Mouse (Mus musculus) liver, embryonic 14.5 days (tissue): ENCODE data around the gene Havcr1. TPM values are rescaled to one million over a fixed set of nuclear protein-coding genes. Genes with fewer than 3 reads are reported as not detected.
"Not testable (repeated sequence)": the region's sequence is repeated elsewhere in the genome, so short reads cannot be mapped to it uniquely, and the experiment has no call there.

Experiments used
- ATAC-seq: fragments of 200-750 bp; cut with Nextera tagmentation; 2 replicates; pipeline ENCODE4 v1.8.0; 2017; ENCODE audit warnings: moderate number of reproducible peaks, mild to moderate bottlenecking, moderate library complexity; ENCODE audit not compliant: insufficient read depth
- DNase-seq, 3 experiments: peaks; one replicate each; pipeline ENCODE4 v3.0.0-alpha.2; 2012 to 2013; ENCODE audit warnings: low read depth in 3 of 3, low spot score in 3 of 3
- H3K27ac ChIP-seq: fragments of 300-500 bp; sonication (generic); 2 replicates; pipeline ENCODE4 v1.5.1; 2014; ENCODE audit warnings: moderate library complexity, mild to moderate bottlenecking, control low read depth, inconsistent platforms
- H3K27me3 ChIP-seq: fragments of 300-500 bp; sonication (generic); 2 replicates; pipeline ENCODE4 v1.6.1; 2014; ENCODE audit warnings: mild to moderate bottlenecking, low read length, moderate library complexity; ENCODE audit not compliant: control insufficient read depth, insufficient read depth
- H3K36me3 ChIP-seq: fragments of 300-500 bp; sonication (generic); replicated peaks from 2 replicates; pipeline ENCODE4 v1.6.1; 2014; ENCODE audit warnings: low read depth; ENCODE audit not compliant: control insufficient read depth, insufficient read depth
- H3K4me1 ChIP-seq, 2 experiments: fragments of 200-500 bp in 1 of 2; fragments of 300-500 bp in 1 of 2; sonication (generic) in 1 of 2; replicated peaks; 2 replicates each; pipeline ENCODE4 v1.6.1; 2012 to 2014; ENCODE audit warnings: antibody characterized with exemption in 1 of 2, inconsistent platforms in 1 of 2, low read length in 1 of 2; ENCODE audit not compliant: control insufficient read depth in 2 of 2, insufficient read depth in 2 of 2
- H3K4me2 ChIP-seq: fragments of 300-500 bp; sonication (generic); 2 replicates; pipeline ENCODE4 v1.6.1; 2014; ENCODE audit warnings: low read depth, mild to moderate bottlenecking, control low read depth, moderate library complexity
- H3K4me3 ChIP-seq, 2 experiments: fragments of 200-500 bp in 1 of 2; fragments of 300-500 bp in 1 of 2; sonication (generic) in 1 of 2; 2 replicates each; pipeline ENCODE4 v1.5.1; 2012 to 2014; ENCODE audit warnings: low read depth in 2 of 2, low read length in 2 of 2, mild to moderate bottlenecking in 2 of 2, control low read depth in 1 of 2, inconsistent platforms in 1 of 2, moderate library complexity in 1 of 2; ENCODE audit not compliant: insufficient read depth in 1 of 2
- H3K9ac ChIP-seq: fragments of 300-500 bp; sonication (generic); replicated peaks from 2 replicates; pipeline ENCODE4 v1.6.1; 2014; ENCODE audit warnings: mild to moderate bottlenecking, control low read depth, moderate library complexity
- H3K9me3 ChIP-seq: fragments of 300-500 bp; sonication (generic); 2 replicates; pipeline ENCODE4 v1.6.1; 2016; ENCODE audit warnings: low read length, mixed read lengths; ENCODE audit not compliant: control insufficient read depth
- CTCF ChIP-seq: IDR thresholded peaks from 2 replicates; pipeline ENCODE4 v1.5.1; 2016; ENCODE audit warnings: antibody characterized with exemption, low read depth, control low read depth
- EP300 ChIP-seq: IDR thresholded peaks from 2 replicates; pipeline ENCODE4 v1.6.1; 2016; ENCODE audit warnings: antibody characterized with exemption, low read depth
- WGBS: fragments of 180-500 bp; shearing (Covaris S2); extraction: QIAGEN DNeasy Blood & Tissue Kit; methylation state at CpG from one replicate; pipeline ENCODE4 v1.1.7; 2014; ENCODE audit not compliant: insufficient replicate concordance; 5-methylcytosine and 5-hydroxymethylcytosine counted together
- polyA plus RNA-seq, 2 experiments: library from polyadenylated mRNA; depleted of rRNA in 1 of 2; stranded (reverse) in 1 of 2; unstranded in 1 of 2; fragments of >200 nt; fragmentation: Nextera tagmentation in 1 of 2; extraction: Ambion mirVana in 1 of 2; gene quantifications; 2 replicates each; pipeline versions ENCODE4 v1.2.1 to v1.2.3; 2012 to 2014

Havcr1 gene
- polyA plus RNA-seq, 2 experiments: not detected

DNA sequence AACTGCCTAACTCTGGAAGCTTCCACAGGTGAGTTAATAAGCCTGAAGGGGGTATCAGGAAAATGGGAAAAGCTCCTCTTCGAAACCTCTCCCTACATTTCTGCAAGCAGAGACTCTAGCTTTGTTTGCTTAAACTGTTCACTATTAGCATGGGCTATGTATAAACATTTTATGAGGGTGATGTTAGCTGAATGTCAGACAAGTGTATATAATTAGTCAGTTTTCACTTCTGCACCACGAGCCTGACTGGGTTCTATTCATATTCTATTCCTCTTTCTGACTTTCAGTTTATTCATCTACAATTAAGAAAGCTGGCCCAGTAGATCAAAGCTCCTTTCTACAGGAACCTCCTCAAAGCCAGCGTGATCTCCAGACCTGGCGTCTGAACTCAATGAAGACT is 4.6 kb downstream of the Havcr1 start:
- 60% methylated on average over 4 of the region's 4 CpGs for WGBS
- no peaks in the 10 kb centered on the region for H3K9me3 ChIP-seq
- no peaks in the 10 kb centered on the region for H3K27me3 ChIP-seq
- H3K9ac ChIP-seq: no peak overlapping the region
- no peaks in the 10 kb centered on the region; a peak in 1 of 4 replicates for H3K4me1 ChIP-seq
- H3K4me2 ChIP-seq: no peak overlapping the region
- H3K27ac ChIP-seq: no peak overlapping the region
- no peak overlapping the region for H3K4me3 ChIP-seq
- no peak for DNase-seq
- H3K36me3 ChIP-seq: no peaks in the 10 kb centered on the region
- TF ChIP-seq CTCF: no peak
- TF ChIP-seq EP300: no peak
- ATAC-seq: no peak

DNA sequence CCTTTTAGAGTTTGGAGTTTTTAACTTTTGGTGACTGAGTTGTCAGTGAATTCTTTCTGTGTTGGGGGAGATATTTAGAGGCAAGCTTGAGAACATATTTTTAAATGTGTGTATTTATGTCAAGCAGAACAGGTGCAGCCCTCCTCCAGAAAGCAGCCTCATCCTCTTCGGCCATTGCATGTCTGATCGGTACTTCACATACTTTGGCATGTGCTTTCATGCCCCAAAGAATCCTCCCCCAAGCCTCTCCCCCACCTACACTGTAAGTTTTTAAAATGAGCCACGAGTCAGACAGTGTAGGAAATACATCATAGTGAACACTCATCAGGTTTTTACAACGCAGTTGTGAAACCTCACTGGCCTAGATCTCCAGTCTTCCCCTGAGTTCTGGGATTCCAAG is 6.0 kb downstream of the Havcr1 start:
- ATAC-seq: no peak
- Histone ChIP-seq H3K9me3 (no peaks in the 10 kb centered on the region), H3K27ac (no peak overlapping the region), H3K36me3 (no peaks in the 10 kb centered on the region), H3K9ac (no peak overlapping the region), H3K4me2 (no peak overlapping the region), H3K4me1 (no peaks in the 10 kb centered on the region), H3K27me3 (no peaks in the 10 kb centered on the region), H3K4me3 (no peak overlapping the region)
- no peak for TF ChIP-seq EP300
- no peak for TF ChIP-seq CTCF
- no peak for DNase-seq
- 68% methylated on average over 4 of the region's 4 CpGs for WGBS

- no peaks in the 10 kb centered on the region for H3K9me3 ChIP-seq
- TF ChIP-seq EP300 (no peak), CTCF (no peak)
- no peak overlapping the region for H3K4me3 ChIP-seq
Observed at GRCm38 (mm10) chr11:46741716-46742115, 6.8 kb downstream of the Havcr1 start.

GRCm38 (mm10) chr11:46747996-46748395 is 13.1 kb downstream of the Havcr1 start:
- Histone ChIP-seq H3K36me3 (no peaks in the 10 kb centered on the region), H3K9ac (no peak overlapping the region), H3K4me1 (no peaks in the 10 kb centered on the region), H3K9me3 (no peaks in the 10 kb centered on the region), H3K4me3 (no peak overlapping the region), H3K27me3 (no peaks in the 10 kb centered on the region), H3K4me2 (no peak overlapping the region), H3K27ac (no peak overlapping the region)
- TF ChIP-seq CTCF: no peak
- TF ChIP-seq EP300: no peak
- ATAC-seq (no peak), DNase-seq (no peak)
- 23% methylated on average over 2 of the region's 2 CpGs for WGBS

More at GRCm38 (mm10) chr11:46741716-46742115, 6.8 kb downstream of the Havcr1 start:
- H3K9ac ChIP-seq: no peak overlapping the region
- no peak overlapping the region for H3K4me2 ChIP-seq
- H3K27me3 ChIP-seq: no peaks in the 10 kb centered on the region
- no peak for ATAC-seq
- no peaks in the 10 kb centered on the region for H3K36me3 ChIP-seq
- no peak for DNase-seq
- H3K4me1 ChIP-seq: no peaks in the 10 kb centered on the region
- no peak overlapping the region for H3K27ac ChIP-seq
- 49% methylated on average over 3 of the region's 3 CpGs for WGBS

GRCm38 (mm10) chr11:46753662-46754061 is 18.8 kb downstream of the Havcr1 start:
- WGBS: 41% methylated on average over 2 of the region's 2 CpGs
- Histone ChIP-seq H3K4me1 (no peaks in the 10 kb centered on the region), H3K27ac (no peak overlapping the region), H3K36me3 (no peaks in the 10 kb centered on the region), H3K4me2 (no peak overlapping the region), H3K27me3 (no peaks in the 10 kb centered on the region), H3K9ac (no peak overlapping the region), H3K4me3 (no peak overlapping the region), H3K9me3 (no peaks in the 10 kb centered on the region)
- ATAC-seq (no peak), DNase-seq (no peak)
- no peak for TF ChIP-seq EP300
- no peak for TF ChIP-seq CTCF

DNA sequence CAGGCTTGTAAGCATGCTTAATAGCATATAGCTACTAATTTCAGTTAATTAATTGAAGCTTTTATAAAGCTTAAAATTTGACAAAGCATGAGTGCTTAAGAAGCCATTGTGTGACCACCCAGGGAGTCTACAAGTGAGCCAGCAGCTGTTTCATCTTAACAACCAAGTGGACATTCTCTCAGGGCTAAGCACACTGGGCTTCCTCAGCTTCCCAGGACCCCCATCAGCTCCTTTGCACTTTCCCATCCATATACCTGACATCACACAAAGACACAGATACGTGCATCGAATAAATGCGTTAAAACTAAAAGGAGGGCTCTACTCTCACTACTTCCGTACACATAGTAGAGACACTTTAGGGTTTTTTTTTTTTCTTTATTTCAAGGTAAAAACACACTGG is 19.8 kb downstream of the Havcr1 start:
- H3K4me1 ChIP-seq: no peaks in the 10 kb centered on the region
- no peak overlapping the region for H3K9ac ChIP-seq
- no peak overlapping the region for H3K4me3 ChIP-seq
- TF ChIP-seq EP300 (no peak), CTCF (no peak)
- H3K27ac ChIP-seq: no peak overlapping the region
- no peaks in the 10 kb centered on the region for H3K27me3 ChIP-seq
- H3K9me3 ChIP-seq: no peaks in the 10 kb centered on the region
- WGBS: 79% methylated on average over 4 of the region's 4 CpGs
- no peak overlapping the region for H3K4me2 ChIP-seq
- no peak for ATAC-seq
- no peak for DNase-seq
- H3K36me3 ChIP-seq: no peaks in the 10 kb centered on the region

DNA sequence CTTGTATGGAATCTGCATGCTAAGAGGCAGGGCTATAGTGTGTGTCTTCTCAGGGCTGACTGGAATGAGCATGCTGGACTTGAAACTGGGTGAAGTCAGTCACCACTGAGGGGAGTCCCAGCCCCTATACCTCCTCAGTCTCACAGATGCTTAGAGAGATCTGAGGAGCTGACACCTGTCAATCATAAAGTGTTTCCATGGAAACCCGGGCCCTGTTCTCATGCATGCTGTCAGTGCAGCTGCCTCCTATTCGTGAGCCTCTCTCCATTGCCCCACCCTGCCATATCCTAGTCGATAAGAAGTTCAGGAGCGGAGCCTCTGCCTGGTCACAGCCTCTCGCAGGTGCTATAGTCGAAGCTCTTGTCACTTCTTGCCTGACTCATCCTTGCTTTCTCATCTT is 20.8 kb downstream of the Havcr1 start:
- not testable (repeated sequence) for ATAC-seq, H3K9me3 ChIP-seq, H3K36me3 ChIP-seq, DNase-seq, H3K27ac ChIP-seq, H3K4me3 ChIP-seq, H3K9ac ChIP-seq, H3K4me2 ChIP-seq, H3K27me3 ChIP-seq, H3K4me1 ChIP-seq
- WGBS: 63% methylated on average over 6 of the region's 6 CpGs
